ENCODE assay signal across 8 mouse cellular contexts in the genomic region with DNA sequence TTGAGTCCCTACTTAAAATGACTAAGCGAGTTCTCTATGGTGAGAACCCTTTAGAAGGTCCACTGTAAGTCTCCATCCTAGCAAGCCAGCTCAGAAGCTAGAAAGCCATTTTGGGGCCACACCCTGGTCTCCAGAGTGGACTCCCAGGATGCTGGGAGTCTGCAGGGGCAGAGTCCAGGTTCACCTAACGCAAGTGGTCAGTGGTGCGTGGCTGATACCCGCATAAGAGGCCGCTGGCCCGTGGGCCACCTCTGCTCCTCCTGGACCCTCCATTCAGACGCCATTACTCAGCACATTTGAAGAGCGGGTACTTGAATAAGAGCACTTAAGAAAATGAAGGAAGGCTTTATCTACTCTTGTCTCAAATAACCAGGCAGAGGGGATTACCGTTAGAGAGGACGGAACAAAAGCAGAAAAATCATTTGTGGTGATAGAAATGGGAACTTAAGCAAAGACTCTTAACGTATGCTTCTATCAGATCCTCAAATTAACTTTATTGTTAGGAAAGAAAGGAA.
DNase-seq lines count a peak whose midpoint lies in the region; ATAC-seq and TF ChIP-seq lines count a peak whose summit lies in the region.

No protein-coding gene starts in this region.

- H3K27me3 ChIP-seq in heart, embryonic 14.5 days (ENCODE audit: control insufficient read depth, insufficient read depth, low read length): peaks cover 3% of the 10 kb centered on the region; the same call in 1 of the 2 replicates
- H3K27me3 ChIP-seq in heart, adult 2 months (ENCODE audit: control insufficient read depth, insufficient read depth, low read length): no peaks in the 10 kb centered on the region
- H3K27me3 ChIP-seq in forebrain, embryonic 10.5 days (ENCODE audit: poor library complexity, severe bottlenecking): peaks cover 96% of the 10 kb centered on the region
- peaks cover 8% of the 10 kb centered on the region for H3K27me3 ChIP-seq in midbrain, postnatal 0 days (ENCODE audit: insufficient read depth, low read length)

- H3K79me2 ChIP-seq in heart, adult 2 months (replicated peaks; ENCODE audit: control insufficient read depth, insufficient read depth, low read length): no peaks in the 10 kb centered on the region

- no peaks in the 10 kb centered on the region for H3K36me3 ChIP-seq in heart, embryonic 14.5 days (ENCODE audit: control insufficient read depth, insufficient read depth, low read length)
- H3K36me3 ChIP-seq in heart, adult 2 months (ENCODE audit: control insufficient read depth, insufficient read depth, low read length): no peaks in the 10 kb centered on the region
- no peaks in the 10 kb centered on the region for H3K36me3 ChIP-seq in forebrain, embryonic 10.5 days (replicated peaks)
- H3K36me3 ChIP-seq in midbrain, postnatal 0 days (ENCODE audit: insufficient read depth, low read length): no peaks in the 10 kb centered on the region

- no peak for TF ChIP-seq POLR2A in heart, adult 2 months (IDR thresholded peaks at IDR 0.05; ENCODE audit: insufficient read depth, low read depth, low read length)

- H3K4me2 ChIP-seq in heart, embryonic 14.5 days (ENCODE audit: low read length): peak overlapping the region; percentile 74
- peak overlapping the region; percentile 36 for H3K4me2 ChIP-seq in midbrain, postnatal 0 days (ENCODE audit: low read depth, low read length, poor library complexity, severe bottlenecking)

- H3K4me3 ChIP-seq in heart, embryonic 14.5 days (ENCODE audit: control insufficient read depth in 1 of 2, insufficient read depth in 1 of 2, low read depth in 1 of 2, low read length in 2 of 2): peak overlapping the region in 1 of 2 experiments; percentile 31; a peak in 1 of 4 replicates
- H3K4me3 ChIP-seq in heart, adult 2 months: no peak overlapping the region
- H3K4me3 ChIP-seq in forebrain, embryonic 10.5 days: peak overlapping the region; percentile 40
- H3K4me3 ChIP-seq in midbrain, postnatal 0 days (ENCODE audit: low read depth, low read length): peak overlapping the region; percentile 4; the same call in 1 of the 2 replicates

- WGBS in heart, embryonic 14.5 days: 19% methylated on average over 11 of the region's 11 CpGs
- WGBS in heart, adult 2 months: 40% methylated on average over 11 of the region's 11 CpGs
- WGBS in forebrain, embryonic 10.5 days: 6% methylated on average over 11 of the region's 11 CpGs
- WGBS in midbrain, postnatal 0 days: 15% methylated on average over 11 of the region's 11 CpGs

- H3K4me1 ChIP-seq in heart, embryonic 14.5 days (ENCODE audit: control insufficient read depth in 2 of 2, insufficient read depth in 2 of 2, low read length in 2 of 2): peaks cover 2 to 10% of the 10 kb centered on the region in 2 experiments; a peak in 2 of 4 replicates
- no peaks in the 10 kb centered on the region for H3K4me1 ChIP-seq in heart, adult 2 months (ENCODE audit: control insufficient read depth, insufficient read depth, low read length)
- H3K4me1 ChIP-seq in forebrain, embryonic 10.5 days: peaks cover 19% of the 10 kb centered on the region
- H3K4me1 ChIP-seq in midbrain, postnatal 0 days (ENCODE audit: insufficient read depth, low read length): 0 out of 2 replicates have a peak, but pooled peaks cover 3% of the 10 kb centered on the region

- no peak for DNase-seq in heart, adult 2 months
- DNase-seq in forebrain, embryonic 10.5 days (ENCODE audit: extremely low spot score, low spot score): no peak
- DNase-seq in kidney, adult 9 months: peak; percentile 46
- no peak for DNase-seq in midbrain, postnatal 0 days (ENCODE audit: low spot score)
- no peak for DNase-seq in spleen, postnatal 36 days (ENCODE audit: low spot score in 2 of 2)
- no peak for DNase-seq in layer of hippocampus, postnatal 10 days (ENCODE audit: low spot score in 2 of 2)

- no peak for ATAC-seq in heart, embryonic 14.5 days (ENCODE audit: insufficient number of reproducible peaks, insufficient read depth, low FRiP score, low read depth)
- ATAC-seq in midbrain, postnatal 0 days (ENCODE audit: low FRiP score): peak; percentile 47; the same call in 1 of the 2 replicates
- ATAC-seq in inflammation-experienced regulatory T-cells, adult 6 months: no peak

- TF ChIP-seq CTCF in heart, adult 2 months (IDR thresholded peaks at IDR 0.05): no peak
- TF ChIP-seq CTCF in midbrain, postnatal 0 days (IDR thresholded peaks at IDR 0.05): no peak

- intact Hi-C loops in heart, adult 2 months (cut with DNase I): no loop called here

- no peak overlapping the region for H3K27ac ChIP-seq in heart, embryonic 14.5 days (replicated peaks in 1 of 2; ENCODE audit: control insufficient read depth in 1 of 2, insufficient read depth in 1 of 2, low read depth in 2 of 2, low read length in 2 of 2)
- H3K27ac ChIP-seq in heart, adult 2 months: no peak overlapping the region
- H3K27ac ChIP-seq in forebrain, embryonic 10.5 days: peak overlapping the region; percentile 77
- H3K27ac ChIP-seq in midbrain, postnatal 0 days (ENCODE audit: low read depth, low read length): peak overlapping the region; percentile 51; the same call in 1 of the 2 replicates

- no peak for TF ChIP-seq EP300 in heart, adult 2 months (IDR thresholded peaks at IDR 0.05; ENCODE audit: insufficient read depth, low read depth, low read length)

- H3K9ac ChIP-seq in heart, embryonic 14.5 days (ENCODE audit: low read length): peak overlapping the region; percentile 50
- H3K9ac ChIP-seq in heart, adult 2 months (ENCODE audit: low read depth, low read length): no peak overlapping the region
- no peak overlapping the region for H3K9ac ChIP-seq in midbrain, postnatal 0 days (replicated peaks; ENCODE audit: low read length, poor library complexity, severe bottlenecking)

- H3K9me3 ChIP-seq in heart, embryonic 14.5 days (ENCODE audit: control insufficient read depth, low read length): no peaks in the 10 kb centered on the region
- H3K9me3 ChIP-seq in forebrain, embryonic 10.5 days: no peaks in the 10 kb centered on the region
- no peaks in the 10 kb centered on the region for H3K9me3 ChIP-seq in midbrain, postnatal 0 days (ENCODE audit: low read length)

Comparison
In these comparisons a context has a peak if more than half of its experiments do, and no peak if none do; other contexts are left out.
1. H3K27ac ChIP-seq: peak in forebrain, embryonic 10.5 days (single experiment) and midbrain, postnatal 0 days (single experiment); none in heart, embryonic 14.5 days (0 of 2) and heart, adult 2 months (single experiment).